Mouse (Mus musculus) brain, embryonic 18.5 days (tissue): ENCODE measurements around the gene Mea1.

ENCODE experiments used
- DNase-seq: peaks from one replicate; pipeline ENCODE4 v3.0.0-alpha.2; 2012; ENCODE audit warnings: low read depth, low spot score

Gene Mea1

DNA sequence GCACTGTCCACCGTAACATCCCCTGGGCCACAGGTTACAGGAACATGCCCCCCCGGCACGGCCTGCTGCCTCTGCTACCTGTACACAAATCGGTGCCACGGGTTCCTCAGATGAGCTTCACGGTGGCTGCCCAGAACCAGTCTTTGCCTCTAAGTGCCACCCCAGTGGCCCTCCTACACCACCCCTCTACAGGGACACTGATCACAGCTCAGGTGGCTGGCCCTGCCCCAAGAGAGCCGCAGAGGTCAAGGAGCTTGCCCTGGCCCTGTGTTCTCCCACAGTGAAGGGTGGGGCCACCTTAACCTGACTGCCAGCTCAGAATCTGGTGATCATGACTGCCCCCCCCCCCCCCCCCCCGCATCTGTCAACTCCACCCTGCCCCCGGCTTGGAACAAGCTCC lies at the start of gene Mea1:
Gene Mea1, plus strand, starts transcription at position 378 of the 400 bp plus-strand sequence.
- DNase-seq, result no peak

DNA sequence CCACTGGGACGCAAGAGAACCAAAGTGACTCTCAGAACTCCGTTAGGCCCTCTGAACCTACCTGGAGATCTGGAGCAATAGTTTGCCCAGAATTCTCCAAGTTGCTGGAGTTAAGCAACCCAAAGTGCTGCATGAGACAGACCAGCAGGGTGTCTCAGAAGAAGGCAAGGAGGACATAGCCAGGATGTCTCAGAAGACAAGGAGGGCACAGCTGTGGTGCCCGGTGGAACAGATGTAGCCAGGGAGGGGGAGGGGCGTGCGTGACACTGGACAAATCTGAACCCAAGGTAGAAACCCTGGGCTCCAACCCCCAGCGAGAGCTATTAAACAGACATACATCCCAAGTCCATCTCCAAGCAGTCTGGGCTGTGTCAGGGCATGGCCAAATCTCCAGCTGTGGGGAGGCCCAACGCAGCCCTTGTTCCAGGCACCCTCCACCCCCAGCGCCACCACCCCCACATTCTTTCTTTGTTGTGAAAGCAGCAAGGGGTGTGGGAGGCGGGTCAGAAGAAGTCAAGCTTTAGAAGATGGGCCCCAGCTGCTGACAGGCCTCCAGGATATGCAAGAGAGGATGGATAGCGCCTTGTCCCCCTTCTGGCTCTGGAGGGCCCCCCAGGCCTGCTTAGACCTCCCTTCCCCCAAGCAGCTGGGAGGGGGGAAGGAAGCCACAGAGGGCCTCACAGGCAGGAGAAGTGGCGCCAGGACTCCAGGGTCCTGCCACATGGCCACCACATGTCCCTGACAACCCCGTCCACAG lies 48.7 kb upstream of the Mea1 start:
- no peak for DNase-seq

DNA sequence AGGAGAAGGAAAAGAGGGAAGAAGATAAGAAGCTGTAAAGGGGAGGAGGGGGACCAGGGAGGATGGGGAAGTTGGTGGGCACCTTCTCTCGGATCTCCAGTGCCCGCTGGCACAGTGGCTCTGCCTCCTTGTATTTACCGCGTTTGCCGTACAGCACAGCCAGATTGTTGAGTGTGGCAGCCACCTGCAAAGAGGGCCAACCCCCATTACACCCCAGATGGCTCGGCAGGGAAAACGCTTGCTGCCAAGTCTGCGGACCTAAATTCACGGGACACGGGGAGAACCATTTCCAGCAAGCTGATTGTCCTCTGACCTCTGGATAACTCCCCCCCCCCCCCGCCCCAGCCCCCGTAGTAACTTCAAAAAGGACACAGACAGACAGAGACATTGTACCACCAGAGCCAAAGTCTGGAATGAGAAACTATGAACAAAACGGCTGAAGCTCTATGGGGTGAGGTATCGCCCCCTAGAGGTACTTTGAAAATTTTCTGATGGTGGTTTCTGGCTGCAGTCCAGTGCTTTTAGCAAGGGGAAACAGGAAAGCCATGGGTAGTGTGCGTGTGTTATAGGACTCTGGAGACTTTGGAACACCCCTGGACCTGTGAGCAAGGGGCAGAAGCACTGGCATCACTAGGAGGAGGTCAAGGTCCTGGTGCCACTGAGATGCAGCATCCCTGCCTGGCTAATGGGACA lies 41.6 kb upstream of the Mea1 start:
- no peak for DNase-seq

DNA sequence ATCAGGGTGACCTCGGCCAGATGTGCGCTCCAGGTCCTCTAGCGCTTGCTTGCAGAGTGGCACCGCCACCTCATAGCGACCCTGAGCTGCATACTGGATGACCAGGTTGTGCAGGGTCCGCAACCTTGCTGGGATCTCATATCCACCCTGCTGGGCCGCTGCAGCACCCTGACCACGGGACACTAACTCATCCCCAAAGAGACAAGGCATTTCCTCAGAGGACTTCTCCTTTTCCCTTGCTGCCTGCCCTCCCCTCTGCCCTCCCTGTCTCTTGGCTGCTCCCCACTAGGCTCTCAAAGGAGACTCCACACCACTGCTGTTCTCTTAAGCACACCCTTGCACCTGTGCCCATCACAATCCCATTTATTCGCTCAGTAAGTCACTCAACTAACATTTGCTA lies 38.7 kb upstream of the Mea1 start:
- no peak for DNase-seq

DNA sequence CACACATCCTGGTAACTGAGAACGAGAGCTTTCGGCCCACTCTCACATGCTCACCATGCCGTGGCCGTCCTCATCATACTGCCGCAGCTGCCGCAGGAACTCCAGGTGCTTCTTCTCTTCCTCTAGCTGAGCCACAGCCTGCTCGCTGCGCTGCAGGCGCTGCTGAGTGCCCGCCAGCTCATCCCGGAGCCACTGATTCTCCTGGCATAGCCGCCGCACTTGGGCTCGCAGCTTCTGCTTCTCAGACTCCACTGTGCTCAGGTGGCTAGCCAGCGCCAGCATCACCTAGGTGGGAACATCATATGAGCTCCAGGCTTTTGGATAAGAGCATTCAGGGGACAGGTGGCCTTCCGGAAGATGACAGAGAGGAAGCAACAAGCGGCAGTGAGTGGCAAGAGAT lies 36.5 kb upstream of the Mea1 start:
- DNase-seq, result no peak

DNA sequence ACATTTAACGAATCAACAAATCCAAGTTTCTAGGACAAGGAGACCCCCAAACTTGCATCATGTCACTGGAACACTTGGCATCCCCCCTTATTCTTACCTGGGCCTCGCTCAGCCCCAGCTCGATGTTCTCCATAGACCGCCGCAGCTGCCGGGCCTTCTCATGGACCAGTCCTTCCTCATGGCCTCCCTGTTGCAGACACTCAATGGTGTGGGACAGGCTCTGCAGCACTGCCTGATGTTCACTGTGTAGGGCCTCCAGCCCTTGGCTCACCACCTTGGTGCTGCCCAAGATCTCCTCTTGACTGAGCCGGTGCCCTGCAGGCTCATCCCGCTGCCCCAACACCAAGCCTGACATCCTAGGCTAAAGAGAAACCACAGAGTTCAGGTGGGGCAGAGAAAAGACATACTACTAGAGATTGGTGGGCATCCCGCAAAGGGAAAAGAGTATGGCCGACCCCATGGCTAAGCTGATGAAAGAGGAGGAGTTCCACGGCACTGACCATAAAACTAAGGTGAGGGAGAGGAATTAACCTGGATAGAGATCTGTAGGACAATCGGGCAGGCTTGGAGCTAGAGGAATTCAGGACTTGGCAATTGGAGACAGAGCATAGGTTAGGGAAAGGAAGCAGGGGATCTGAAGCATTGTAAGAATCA lies 34.3 kb upstream of the Mea1 start:
- DNase-seq, result no peak

DNA sequence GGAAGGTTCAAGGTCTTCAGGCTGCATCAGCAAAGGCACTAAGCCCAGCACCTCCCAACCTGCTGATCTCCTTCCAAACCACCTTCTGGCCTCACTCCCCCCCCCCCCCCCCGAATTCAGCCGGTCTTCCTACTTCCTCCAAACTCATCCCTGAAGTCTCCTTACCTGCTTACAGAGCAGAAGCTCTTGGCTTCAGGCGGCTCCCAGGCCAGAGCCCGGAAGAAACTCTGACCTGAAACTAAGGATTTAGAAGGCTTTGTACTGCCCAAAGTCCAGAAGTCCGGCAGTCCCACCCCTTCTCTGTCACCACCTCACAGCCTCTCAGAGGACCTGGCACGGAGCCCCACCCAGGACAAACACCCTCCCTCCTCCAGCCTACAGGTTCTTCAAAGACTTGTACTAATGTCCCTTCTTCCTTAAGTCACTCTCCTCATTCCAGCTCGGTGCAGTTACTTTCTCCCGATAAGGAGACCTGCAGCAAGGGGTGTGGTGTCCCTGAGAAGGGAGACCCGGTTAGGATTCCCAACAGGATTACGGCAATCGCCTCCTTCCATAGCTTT lies 33.6 kb upstream of the Mea1 start:
- no peak for DNase-seq

DNA sequence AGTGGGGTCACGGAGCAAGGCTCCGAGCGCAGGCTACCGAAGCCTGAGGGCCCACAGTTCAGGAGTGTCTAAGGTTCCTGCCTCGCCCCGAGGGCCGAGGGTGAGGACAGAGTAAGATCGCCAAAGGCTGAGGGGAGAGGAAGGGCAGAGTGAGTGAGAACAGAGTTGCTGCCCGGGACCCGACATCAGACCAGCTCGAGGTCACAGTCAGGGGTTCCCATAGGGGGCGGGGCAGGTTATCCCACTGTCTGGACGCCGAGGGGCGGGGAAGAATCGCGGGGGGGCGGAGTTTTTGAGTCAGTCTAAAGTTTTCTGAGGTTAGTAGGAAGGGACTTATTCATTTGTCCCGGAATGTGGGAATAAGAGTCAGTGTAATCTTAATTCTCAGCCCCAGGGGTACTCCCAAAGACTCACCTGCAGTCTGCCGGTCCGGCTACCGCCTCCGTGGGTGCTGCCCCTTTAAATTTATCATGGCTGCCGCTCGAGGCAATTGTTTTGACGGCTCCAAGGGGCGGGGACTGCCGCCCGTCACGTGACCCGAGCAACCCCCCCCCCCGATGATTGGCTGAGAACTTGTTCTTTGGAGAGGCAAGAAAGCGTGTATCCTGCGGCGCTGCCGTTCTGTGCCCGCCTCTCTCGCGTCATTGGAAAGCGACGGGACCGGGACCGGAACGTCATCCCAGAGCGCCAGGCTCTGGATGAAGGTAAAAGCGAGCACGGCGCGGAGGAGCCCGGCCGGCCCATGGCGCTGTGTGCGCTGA lies 32.9 kb upstream of the Mea1 start, which contains the start of the genes Klc4 and Mrpl2:
Gene Klc4, minus strand, starts transcription at position 462 of the 761 bp plus-strand sequence.
Gene Mrpl2, plus strand, starts transcription at position 669 of the 761 bp plus-strand sequence.
- peak; percentile 97 for DNase-seq

DNA sequence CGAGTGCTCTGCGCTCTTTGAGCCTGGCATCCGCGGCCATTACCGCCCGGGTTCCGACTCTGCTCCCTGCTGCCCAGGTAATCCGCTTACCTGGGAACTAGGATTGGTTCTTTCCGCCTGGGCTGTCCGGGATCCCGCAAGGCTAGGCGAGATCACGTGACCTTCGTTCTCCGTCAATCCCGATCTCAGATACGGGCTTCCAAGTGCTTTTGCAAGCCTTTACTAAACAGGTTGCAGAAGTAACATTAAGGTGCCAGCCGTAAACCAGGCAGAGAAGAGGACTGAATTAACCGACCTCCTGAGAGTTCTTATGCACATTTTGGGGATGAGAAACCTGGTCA lies 32.3 kb upstream of the Mea1 start:
- no peak for DNase-seq

DNA sequence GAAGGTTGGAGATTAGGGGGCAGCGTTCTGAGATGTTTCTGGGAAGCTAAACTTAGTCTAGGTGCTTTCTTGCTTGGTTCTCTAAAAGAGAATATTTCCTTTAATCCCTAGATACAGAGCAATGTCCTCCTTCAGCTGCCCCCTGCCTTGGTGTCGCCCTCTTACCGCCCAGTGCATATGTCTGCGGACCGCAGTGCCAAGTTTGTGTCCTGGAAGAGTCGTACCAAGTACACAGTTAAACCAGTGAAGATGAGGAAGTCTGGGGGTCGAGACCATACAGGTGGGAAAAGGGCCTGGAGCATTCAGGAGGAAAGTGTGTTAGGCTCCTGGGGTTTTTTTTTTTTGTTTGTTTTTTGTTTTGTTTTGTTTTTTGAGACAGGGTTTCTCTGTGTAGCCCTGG lies 31.3 kb upstream of the Mea1 start:
- DNase-seq, result no peak

DNA sequence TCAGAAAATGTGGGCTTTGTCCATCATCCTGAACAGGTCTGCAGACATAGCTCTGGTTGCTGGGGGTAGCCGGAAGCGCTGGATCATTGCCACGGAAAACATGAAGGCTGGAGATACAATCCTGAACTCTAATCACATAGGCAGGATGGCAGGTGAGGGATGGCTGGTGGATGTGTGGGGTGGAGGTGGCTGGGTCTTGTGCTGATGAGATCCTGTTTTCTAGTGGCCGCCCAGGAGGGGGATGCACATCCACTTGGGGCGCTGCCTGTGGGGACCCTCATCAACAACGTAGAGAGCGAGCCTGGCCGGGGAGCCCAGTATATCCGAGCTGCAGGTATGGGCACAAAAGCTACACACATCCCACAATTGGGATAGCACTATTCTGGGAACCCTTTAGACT lies 30.2 kb upstream of the Mea1 start:
- no peak for DNase-seq

DNA sequence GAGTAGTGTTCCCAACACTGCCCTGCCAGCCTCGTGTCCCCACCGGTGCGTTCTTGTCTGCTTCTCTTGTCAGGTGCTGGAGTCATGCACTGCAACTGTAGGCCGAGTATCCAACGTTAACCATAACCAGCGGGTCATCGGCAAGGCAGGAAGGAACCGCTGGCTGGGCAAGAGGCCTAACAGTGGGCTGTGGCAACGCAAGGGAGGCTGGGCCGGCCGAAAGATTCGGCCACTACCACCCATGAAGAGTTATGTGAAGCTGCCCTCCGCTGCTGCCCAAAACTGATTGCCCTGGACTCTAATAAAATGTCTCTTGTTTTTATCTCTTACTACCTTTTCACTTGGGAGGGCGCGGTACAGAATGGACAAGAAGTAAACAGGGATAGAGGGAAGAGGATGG lies 28.8 kb upstream of the Mea1 start:
- DNase-seq, result no peak

DNA sequence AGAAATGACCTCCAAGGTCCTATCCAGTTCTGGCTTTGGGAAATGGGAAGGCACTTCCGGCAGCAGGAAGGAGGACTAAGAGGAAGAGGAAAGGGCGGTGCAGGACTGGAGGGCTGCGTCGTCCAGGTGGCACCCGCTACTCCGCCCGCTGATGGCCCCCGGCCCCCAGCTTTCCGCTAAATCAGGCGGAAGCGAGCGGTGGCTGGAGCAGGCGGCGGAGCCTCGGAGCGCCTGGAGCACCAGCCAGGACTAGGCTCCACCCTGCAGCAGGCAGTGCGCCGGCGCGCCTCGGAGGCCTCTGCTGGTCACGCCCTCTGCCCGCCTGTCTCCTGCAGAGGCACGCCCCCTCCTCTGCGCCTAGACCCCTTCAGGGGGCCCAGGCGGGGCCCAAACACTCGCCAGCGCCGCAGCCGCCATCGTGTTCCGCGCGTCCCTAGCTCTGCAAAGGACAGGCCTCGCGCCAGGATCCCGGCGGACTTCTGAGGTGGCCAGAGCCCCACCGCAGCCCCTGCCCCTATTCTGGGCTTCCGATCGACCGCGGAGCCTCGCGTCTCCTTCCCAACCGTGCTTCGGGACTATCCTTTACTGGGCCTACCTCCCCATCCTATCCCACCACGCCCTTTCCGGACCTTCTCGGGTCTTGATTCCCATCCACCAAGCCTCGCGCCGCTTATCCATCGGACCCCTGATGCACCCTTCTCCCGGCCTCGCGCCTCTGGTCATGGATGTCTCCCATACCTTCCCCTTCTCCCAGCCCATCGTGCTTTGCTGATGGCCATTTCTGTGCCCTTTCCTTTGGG lies 28.2 kb upstream of the Mea1 start, which contains the start of gene Cul7:
Gene Cul7, plus strand, starts transcription at position 106 of the 800 bp plus-strand sequence.
- DNase-seq, result peak; percentile 84

DNA sequence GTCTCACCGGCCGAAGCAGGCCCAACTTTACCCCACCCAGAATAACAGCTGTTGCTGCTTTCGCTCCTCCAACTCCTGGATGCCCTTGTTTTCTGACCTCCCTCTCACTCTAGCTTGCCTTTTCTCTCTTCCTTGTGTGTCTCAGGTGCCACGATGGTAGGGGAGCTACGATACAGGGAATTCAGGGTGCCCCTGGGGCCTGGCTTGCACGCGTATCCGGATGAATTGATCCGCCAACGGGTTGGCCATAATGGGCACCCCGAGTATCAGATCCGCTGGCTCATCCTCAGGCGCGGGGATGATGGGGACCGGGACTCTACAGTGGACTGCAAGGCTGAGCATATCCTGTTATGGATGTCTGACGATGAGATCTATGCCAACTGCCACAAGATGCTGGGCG lies 27.3 kb upstream of the Mea1 start:
- DNase-seq, result no peak

DNA sequence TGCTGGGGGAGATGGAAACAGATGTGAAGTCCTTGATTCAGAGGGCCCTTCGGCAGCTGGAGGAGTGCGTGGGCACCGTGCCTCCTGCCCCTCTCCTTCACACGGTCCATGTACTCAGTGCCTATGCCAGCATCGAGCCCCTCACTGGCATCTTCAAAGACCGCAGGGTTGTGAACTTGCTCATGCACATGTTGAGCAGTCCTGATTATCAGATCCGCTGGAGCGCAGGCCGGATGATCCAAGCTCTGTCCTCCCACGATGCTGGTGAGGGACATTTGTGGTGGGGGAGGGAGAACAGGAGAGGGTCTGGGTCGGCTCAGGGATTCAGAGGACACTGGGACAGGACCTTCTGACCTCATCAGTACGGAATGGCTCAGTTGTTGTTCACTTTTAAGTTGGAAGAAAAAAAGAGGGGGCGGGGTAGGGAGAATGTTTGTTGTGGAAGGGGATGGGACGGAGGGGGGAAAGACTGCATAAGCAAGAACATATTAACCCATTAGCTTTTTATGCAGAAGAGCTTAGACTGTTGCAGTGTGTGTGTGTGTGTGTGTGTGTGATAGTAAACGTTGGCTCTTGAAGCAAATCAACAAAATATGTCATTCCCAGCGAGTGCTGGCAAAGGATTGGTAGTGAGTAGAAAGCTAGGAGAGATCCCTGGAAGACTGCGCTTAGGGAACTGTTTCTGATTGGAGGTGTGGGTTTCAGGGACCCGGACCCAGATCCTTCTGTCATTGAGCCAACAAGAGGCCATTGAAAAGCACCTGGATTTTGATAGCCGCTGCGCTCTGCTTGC lies 26.6 kb upstream of the Mea1 start:
- no peak for DNase-seq

DNA sequence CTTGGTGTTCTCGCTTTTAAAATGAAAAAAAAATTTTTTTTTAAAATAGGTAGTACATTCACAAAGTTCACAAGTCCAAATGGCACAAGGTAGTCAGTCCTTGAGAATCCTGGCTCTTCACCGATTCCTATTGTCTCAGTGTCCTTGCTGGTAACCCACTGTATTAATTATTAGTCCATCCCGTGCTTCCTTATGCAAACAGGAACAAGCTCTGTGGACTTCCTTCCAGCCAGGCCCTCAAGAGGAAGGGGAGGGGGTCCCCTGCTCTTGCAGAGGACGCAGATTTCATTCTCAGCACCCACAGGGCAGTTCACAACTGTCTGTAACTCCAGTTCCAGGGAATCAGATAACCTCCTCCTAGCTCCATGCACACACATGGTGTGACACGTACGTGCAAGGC lies 22.5 kb upstream of the Mea1 start:
- DNase-seq, result no peak

DNA sequence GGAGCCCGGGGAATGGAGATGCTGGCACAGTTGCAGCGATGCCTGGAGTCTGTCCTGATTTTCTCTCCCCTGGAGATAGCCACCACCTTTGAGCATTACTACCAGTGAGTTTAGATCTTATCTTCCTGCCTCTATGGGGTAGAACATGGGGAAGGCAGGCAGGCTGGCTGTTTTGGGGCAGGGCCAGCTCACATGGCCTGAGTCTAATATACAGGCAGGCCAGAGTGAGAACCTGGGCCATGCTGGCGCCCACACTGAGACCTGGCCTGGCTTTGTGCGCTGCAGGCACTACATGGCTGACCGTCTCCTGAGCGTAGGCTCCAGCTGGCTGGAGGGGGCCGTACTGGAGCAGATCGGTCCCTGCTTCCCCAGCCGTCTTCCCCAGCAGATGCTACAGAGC lies 17.2 kb upstream of the Mea1 start:
- no peak for DNase-seq

DNA sequence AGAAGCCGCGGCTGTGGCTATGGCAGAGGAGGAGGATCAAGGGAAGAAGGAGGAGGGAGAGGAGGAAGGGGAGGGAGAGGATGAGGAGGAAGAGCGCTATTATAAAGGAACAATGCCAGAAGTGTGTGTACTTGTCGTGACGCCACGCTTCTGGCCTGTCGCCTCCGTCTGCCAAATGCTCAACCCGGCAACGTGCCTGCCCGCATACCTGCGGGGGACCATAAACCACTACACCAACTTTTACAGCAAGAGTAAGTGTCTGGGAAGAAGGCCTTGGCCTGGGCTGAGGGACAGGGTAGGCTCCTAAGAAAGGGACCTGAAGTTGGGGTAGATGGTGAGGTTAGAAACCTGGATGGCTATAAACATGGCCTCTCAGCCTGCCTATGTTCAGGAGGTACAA lies 16.6 kb upstream of the Mea1 start:
- DNase-seq, result no peak

DNA sequence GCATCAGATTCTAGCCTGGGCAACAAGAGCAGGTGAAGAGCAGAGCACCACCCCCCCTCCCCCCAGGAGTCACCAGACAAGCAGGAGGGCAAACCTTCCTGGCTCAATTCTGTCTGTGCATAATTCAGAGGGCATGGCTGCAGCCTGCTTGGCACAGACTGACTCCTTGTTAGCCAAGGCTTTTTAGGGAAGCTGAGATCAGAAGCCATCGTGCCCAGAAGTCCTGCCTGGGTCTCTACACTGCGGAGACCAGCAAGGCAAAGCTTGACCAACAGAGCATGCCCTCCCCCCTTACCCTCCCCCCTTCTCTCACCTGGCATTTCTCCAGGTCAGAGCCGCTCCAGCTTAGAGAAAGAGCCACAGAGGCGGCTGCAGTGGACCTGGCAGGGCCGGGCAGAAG lies 15.9 kb upstream of the Mea1 start:
- no peak for DNase-seq

DNA sequence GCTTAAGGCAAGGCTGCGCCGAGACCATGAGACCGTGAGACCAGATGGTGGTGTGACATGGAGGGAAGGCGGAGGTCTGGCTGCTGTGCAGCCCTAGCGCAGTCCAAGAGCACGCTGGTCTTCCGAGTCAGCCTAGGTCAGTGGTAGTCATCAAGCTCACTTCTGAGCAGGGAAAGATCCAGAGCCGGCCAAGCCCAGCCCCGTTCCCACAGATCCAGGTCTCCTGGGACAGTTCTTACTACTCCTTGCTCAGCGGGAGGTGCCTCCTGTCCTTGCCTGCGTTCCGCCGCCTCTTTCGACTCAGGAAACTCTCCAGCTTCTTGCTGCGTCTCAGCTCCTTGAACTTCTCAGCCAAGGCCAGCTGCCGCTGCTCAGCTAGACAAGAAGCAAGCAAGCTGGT lies 10.9 kb upstream of the Mea1 start:
- DNase-seq, result no peak
